Mouse (Mus musculus) T-helper 17 cell (primary cell): ENCODE results near the gene Peak1.

ENCODE experiments used
- in situ Hi-C, 2 experiments: fragments of 300-600 bp; cut with MboI, MseI; formaldehyde crosslinking; loops; 1 replicate in 1 of 2; 2 replicates in 1 of 2; pipeline ENCODE4 v1.15.1; 2025; ENCODE audit warnings: high pct_unique_total_duplicates in 2 of 2

Peak1 gene

GRCm38 (mm10) chr9:56258261-56258790 is 159.5 kb downstream of the Peak1 start:
- in situ Hi-C loops, result no loop called here

- in situ Hi-C loops, result no loop called here
Observed at GRCm38 (mm10) chr9:56257227-56258000, 160.5 kb downstream of the Peak1 start.

GRCm38 (mm10) chr9:56255676-56256432 is 162.0 kb downstream of the Peak1 start:
- in situ Hi-C loops, result no loop called here

- in situ Hi-C loops, result no loop called here
Observed at GRCm38 (mm10) chr9:56244336-56244735, 173.5 kb downstream of the Peak1 start.

GRCm38 (mm10) chr9:56243885-56244284 is 174.0 kb downstream of the Peak1 start:
- in situ Hi-C loops, result no loop called here

- in situ Hi-C loops, result no loop called here
Observed at GRCm38 (mm10) chr9:56242686-56243085, 175.2 kb downstream of the Peak1 start.

- in situ Hi-C loops, result no loop called here
Observed at GRCm38 (mm10) chr9:56241076-56241475, 176.8 kb downstream of the Peak1 start.

GRCm38 (mm10) chr9:56235871-56236298 is 182.0 kb downstream of the Peak1 start:
- in situ Hi-C loops, result no loop called here

GRCm38 (mm10) chr9:56235281-56235680 is 182.6 kb downstream of the Peak1 start:
- in situ Hi-C loops, result no loop called here

- in situ Hi-C loops, result no loop called here
Observed at GRCm38 (mm10) chr9:56234561-56234960, 183.3 kb downstream of the Peak1 start.

GRCm38 (mm10) chr9:56233316-56233715 is 184.6 kb downstream of the Peak1 start:
- in situ Hi-C loops, result no loop called here

GRCm38 (mm10) chr9:56230906-56231305 is 187.0 kb downstream of the Peak1 start:
- in situ Hi-C loops, result no loop called here

GRCm38 (mm10) chr9:56227626-56228025 is 190.2 kb downstream of the Peak1 start:
- in situ Hi-C loops, result loop anchor here in 1 of 2 experiments (5.0 kb wide), 1 partner anchor 325 kb away; no protein-coding TSS in a partner anchor

- in situ Hi-C loops, result loop anchor here in 1 of 2 experiments (25.0 kb wide), 1 partner anchor 289 kb away; no protein-coding TSS in a partner anchor
Observed at GRCm38 (mm10) chr9:56223429-56224051, 194.3 kb downstream of the Peak1 start.

- in situ Hi-C loops, result loop anchor here (5.0 to 25.0 kb wide), 4 partner anchors 293 to 626 kb away; no protein-coding TSS in a partner anchor
Observed at GRCm38 (mm10) chr9:56218860-56219259, 199.0 kb downstream of the Peak1 start.

GRCm38 (mm10) chr9:56218043-56218442 is 199.8 kb downstream of the Peak1 start:
- in situ Hi-C loops, result loop anchor here (5.0 to 25.0 kb wide), 4 partner anchors 294 to 627 kb away; no protein-coding TSS in a partner anchor

- in situ Hi-C loops, result loop anchor here (5.0 to 25.0 kb wide), 4 partner anchors 295 to 627 kb away; no protein-coding TSS in a partner anchor
Observed at GRCm38 (mm10) chr9:56217386-56217785, 200.5 kb downstream of the Peak1 start.

GRCm38 (mm10) chr9:56213451-56214291 is 204.2 kb downstream of the Peak1 start:
- in situ Hi-C loops, result loop anchor here (10.0 to 25.0 kb wide), 3 partner anchors 299 to 631 kb away; no protein-coding TSS in a partner anchor

GRCm38 (mm10) chr9:56208817-56209216 is 209.1 kb downstream of the Peak1 start:
- in situ Hi-C loops, result loop anchor here in 1 of 2 experiments (5.0 to 25.0 kb wide), 2 partner anchors 303 to 343 kb away; no protein-coding TSS in a partner anchor

GRCm38 (mm10) chr9:56207516-56207915 is 210.4 kb downstream of the Peak1 start:
- in situ Hi-C loops, result loop anchor here in 1 of 2 experiments (5.0 to 25.0 kb wide), 2 partner anchors 305 to 345 kb away; no protein-coding TSS in a partner anchor
